Mouse (Mus musculus) heart, postnatal 0 days (tissue): ENCODE measurements around the gene Tut4.

Experiments used
- CTCF ChIP-seq: IDR thresholded peaks from 2 replicates; pipeline ENCODE4 v1.5.1; 2016; ENCODE audit warnings: antibody characterized with exemption, control low read depth, low read depth
- EP300 ChIP-seq: IDR thresholded peaks from 2 replicates; pipeline ENCODE4 v1.6.1; 2016; ENCODE audit warnings: antibody characterized with exemption, low read depth

GRCm38 (mm10) chr4:108448091-108448490 lies 11.1 kb upstream of the Tut4 start:
- TF ChIP-seq CTCF (no peak), EP300 (no peak)
